Mouse (Mus musculus): Measurements from ENCODE around the gene Phc2. TPM values are rescaled to one million over a fixed set of nuclear protein-coding genes. Genes with fewer than 3 reads are reported as not detected.
A peak's percentile ranks its signal among the peaks of the same experiment; 100 is the strongest.
"Not testable (repeated sequence)": the region's sequence is repeated elsewhere in the genome, so short reads cannot be mapped to it uniquely, and the experiment has no call there.

Gene Phc2
- polyA plus RNA-seq, 1 experiment from 2014 or later, result 55.1 TPM

- H3K9me3 ChIP-seq (ENCODE audit: control insufficient read depth, low read length), result no peaks in the 10 kb centered on the region
- WGBS, result 9% methylated on average over 12 of the region's 12 CpGs
- H3K27ac ChIP-seq (replicated peaks; ENCODE audit: low read depth, low read length), result peak overlapping the region; percentile 61
- H3K9ac ChIP-seq (ENCODE audit: low read depth, low read length), result peak overlapping the region; percentile 75
- H3K27me3 ChIP-seq (replicated peaks; ENCODE audit: control insufficient read depth, insufficient read depth, low read length), result 0 out of 2 replicates have a peak, but pooled peaks cover 3% of the 10 kb centered on the region
- 0 out of 2 replicates have a peak, but pooled peaks cover 8% of the 10 kb centered on the region for H3K4me1 ChIP-seq (ENCODE audit: control insufficient read depth, insufficient read depth, low read length)
- DNase-seq (ENCODE audit: low spot score) (no peak), ATAC-seq (ENCODE audit: low read depth) (no peak)
- H3K4me3 ChIP-seq (ENCODE audit: low read depth, low read length), result peak overlapping the region; percentile 71
- no peaks in the 10 kb centered on the region for H3K36me3 ChIP-seq (ENCODE audit: control insufficient read depth, insufficient read depth, low read length)
- H3K4me2 ChIP-seq (ENCODE audit: low read depth, low read length), result peak overlapping the region; percentile 88
These were observed 944 bp downstream of the Phc2 start for GRCm38 (mm10) chr4:128655446-128655845.

- Histone ChIP-seq H3K9ac (ENCODE audit: low read depth, low read length) (no peak overlapping the region), H3K4me3 (ENCODE audit: low read depth, low read length) (no peak overlapping the region), H3K4me1 (ENCODE audit: control insufficient read depth, insufficient read depth, low read length) (peaks cover 14% of the 10 kb centered on the region; the same call in 1 of the 2 replicates), H3K36me3 (ENCODE audit: control insufficient read depth, insufficient read depth, low read length) (no peaks in the 10 kb centered on the region), H3K9me3 (ENCODE audit: control insufficient read depth, low read length) (no peaks in the 10 kb centered on the region), H3K4me2 (ENCODE audit: low read depth, low read length) (no peak overlapping the region), H3K27me3 (replicated peaks; ENCODE audit: control insufficient read depth, insufficient read depth, low read length) (0 out of 2 replicates have a peak, but pooled peaks cover 3% of the 10 kb centered on the region), H3K27ac (replicated peaks; ENCODE audit: low read depth, low read length) (no peak overlapping the region)
- no peak for DNase-seq (ENCODE audit: low spot score)
- 86% methylated on average over 8 of the region's 8 CpGs for WGBS
- ATAC-seq (ENCODE audit: low read depth), result no peak
These were observed 5.7 kb downstream of the Phc2 start for GRCm38 (mm10) chr4:128660196-128660595.

- no peaks in the 10 kb centered on the region for H3K36me3 ChIP-seq (ENCODE audit: control insufficient read depth, insufficient read depth, low read length)
- DNase-seq (ENCODE audit: low spot score), result no peak
- H3K9me3 ChIP-seq (ENCODE audit: control insufficient read depth, low read length), result no peaks in the 10 kb centered on the region
- H3K4me2 ChIP-seq (ENCODE audit: low read depth, low read length), result no peak overlapping the region
- H3K9ac ChIP-seq (ENCODE audit: low read depth, low read length), result no peak overlapping the region
- H3K27me3 ChIP-seq (replicated peaks; ENCODE audit: control insufficient read depth, insufficient read depth, low read length), result 0 out of 2 replicates have a peak, but pooled peaks cover 3% of the 10 kb centered on the region
- 74% methylated on average over 8 of the region's 8 CpGs for WGBS
- ATAC-seq (ENCODE audit: low read depth), result no peak
- H3K4me3 ChIP-seq (ENCODE audit: low read depth, low read length), result no peak overlapping the region
- H3K4me1 ChIP-seq (ENCODE audit: control insufficient read depth, insufficient read depth, low read length), result peaks cover 9% of the 10 kb centered on the region; the same call in 1 of the 2 replicates
- no peak overlapping the region for H3K27ac ChIP-seq (replicated peaks; ENCODE audit: low read depth, low read length)
These were observed 6.6 kb downstream of the Phc2 start for GRCm38 (mm10) chr4:128661063-128661462.

GRCm38 (mm10) chr4:128664002-128664401 is 9.5 kb downstream of the Phc2 start:
- WGBS, result 70% methylated on average over 3 of the region's 3 CpGs
- Histone ChIP-seq H3K27ac (replicated peaks; ENCODE audit: low read depth, low read length) (no peak overlapping the region), H3K4me1 (ENCODE audit: control insufficient read depth, insufficient read depth, low read length) (peaks cover 12% of the 10 kb centered on the region), H3K9me3 (ENCODE audit: control insufficient read depth, low read length) (no peaks in the 10 kb centered on the region), H3K9ac (ENCODE audit: low read depth, low read length) (no peak overlapping the region), H3K4me3 (ENCODE audit: low read depth, low read length) (no peak overlapping the region), H3K36me3 (ENCODE audit: control insufficient read depth, insufficient read depth, low read length) (no peaks in the 10 kb centered on the region), H3K4me2 (ENCODE audit: low read depth, low read length) (no peak overlapping the region), H3K27me3 (replicated peaks; ENCODE audit: control insufficient read depth, insufficient read depth, low read length) (no peaks in the 10 kb centered on the region)
- ATAC-seq (ENCODE audit: low read depth) (no peak), DNase-seq (ENCODE audit: low spot score) (no peak)

- not testable (repeated sequence) for H3K9ac ChIP-seq (ENCODE audit: low read depth, low read length); DNase-seq (ENCODE audit: low spot score); H3K9me3 ChIP-seq (ENCODE audit: control insufficient read depth, low read length); H3K36me3 ChIP-seq (ENCODE audit: control insufficient read depth, insufficient read depth, low read length); H3K4me3 ChIP-seq (ENCODE audit: low read depth, low read length); H3K4me2 ChIP-seq (ENCODE audit: low read depth, low read length); H3K27me3 ChIP-seq (replicated peaks; ENCODE audit: control insufficient read depth, insufficient read depth, low read length); ATAC-seq (ENCODE audit: low read depth); H3K27ac ChIP-seq (replicated peaks; ENCODE audit: low read depth, low read length)
- 68% methylated on average over 7 of the region's 7 CpGs for WGBS
- peaks cover 18% of the 10 kb centered on the region for H3K4me1 ChIP-seq (ENCODE audit: control insufficient read depth, insufficient read depth, low read length)
These were observed 11.9 kb downstream of the Phc2 start for GRCm38 (mm10) chr4:128666362-128666761.

- not testable (repeated sequence) for H3K36me3 ChIP-seq (ENCODE audit: control insufficient read depth, insufficient read depth, low read length); H3K4me2 ChIP-seq (ENCODE audit: low read depth, low read length); H3K4me3 ChIP-seq (ENCODE audit: low read depth, low read length); H3K9me3 ChIP-seq (ENCODE audit: control insufficient read depth, low read length); ATAC-seq (ENCODE audit: low read depth); DNase-seq (ENCODE audit: low spot score); H3K27ac ChIP-seq (replicated peaks; ENCODE audit: low read depth, low read length); H3K9ac ChIP-seq (ENCODE audit: low read depth, low read length); H3K27me3 ChIP-seq (replicated peaks; ENCODE audit: control insufficient read depth, insufficient read depth, low read length)
- WGBS, result 47% methylated on average over 4 of the region's 4 CpGs
- peaks cover 13% of the 10 kb centered on the region for H3K4me1 ChIP-seq (ENCODE audit: control insufficient read depth, insufficient read depth, low read length)
These were observed 12.7 kb downstream of the Phc2 start for GRCm38 (mm10) chr4:128667195-128667594.

GRCm38 (mm10) chr4:128669229-128669628 is 14.7 kb downstream of the Phc2 start:
- H3K9me3 ChIP-seq (ENCODE audit: control insufficient read depth, low read length), result no peaks in the 10 kb centered on the region
- 82% methylated on average over 6 of the region's 6 CpGs for WGBS
- H3K4me1 ChIP-seq (ENCODE audit: control insufficient read depth, insufficient read depth, low read length), result peaks cover 13% of the 10 kb centered on the region

GRCm38 (mm10) chr4:128670566-128671191 is 16.2 kb downstream of the Phc2 start:
- ATAC-seq (ENCODE audit: low read depth) (peak; percentile 83), DNase-seq (ENCODE audit: low spot score) (peak; percentile 80)
- Histone ChIP-seq H3K4me3 (ENCODE audit: low read depth, low read length) (no peak overlapping the region), H3K4me1 (ENCODE audit: control insufficient read depth, insufficient read depth, low read length) (peaks cover 13% of the 10 kb centered on the region), H3K9me3 (ENCODE audit: control insufficient read depth, low read length) (no peaks in the 10 kb centered on the region), H3K27me3 (replicated peaks; ENCODE audit: control insufficient read depth, insufficient read depth, low read length) (no peaks in the 10 kb centered on the region), H3K27ac (replicated peaks; ENCODE audit: low read depth, low read length) (peak overlapping the region; percentile 73), H3K36me3 (ENCODE audit: control insufficient read depth, insufficient read depth, low read length) (no peaks in the 10 kb centered on the region), H3K9ac (ENCODE audit: low read depth, low read length) (no peak overlapping the region), H3K4me2 (ENCODE audit: low read depth, low read length) (peak overlapping the region; percentile 23)
- 18% methylated on average over 11 of the region's 11 CpGs for WGBS

More at GRCm38 (mm10) chr4:128669229-128669628, 14.7 kb downstream of the Phc2 start:
- DNase-seq (ENCODE audit: low spot score) (no peak), ATAC-seq (ENCODE audit: low read depth) (no peak)
- Histone ChIP-seq H3K4me2 (ENCODE audit: low read depth, low read length) (no peak overlapping the region), H3K36me3 (ENCODE audit: control insufficient read depth, insufficient read depth, low read length) (no peaks in the 10 kb centered on the region), H3K27me3 (replicated peaks; ENCODE audit: control insufficient read depth, insufficient read depth, low read length) (no peaks in the 10 kb centered on the region), H3K27ac (replicated peaks; ENCODE audit: low read depth, low read length) (no peak overlapping the region), H3K4me3 (ENCODE audit: low read depth, low read length) (no peak overlapping the region), H3K9ac (ENCODE audit: low read depth, low read length) (no peak overlapping the region)

GRCm38 (mm10) chr4:128672494-128672893 is 18.0 kb downstream of the Phc2 start:
- DNase-seq (ENCODE audit: low spot score), result no peak
- Histone ChIP-seq H3K27me3 (replicated peaks; ENCODE audit: control insufficient read depth, insufficient read depth, low read length) (no peaks in the 10 kb centered on the region), H3K9me3 (ENCODE audit: control insufficient read depth, low read length) (no peaks in the 10 kb centered on the region), H3K27ac (replicated peaks; ENCODE audit: low read depth, low read length) (no peak overlapping the region), H3K9ac (ENCODE audit: low read depth, low read length) (no peak overlapping the region), H3K36me3 (ENCODE audit: control insufficient read depth, insufficient read depth, low read length) (no peaks in the 10 kb centered on the region), H3K4me2 (ENCODE audit: low read depth, low read length) (no peak overlapping the region), H3K4me3 (ENCODE audit: low read depth, low read length) (no peak overlapping the region), H3K4me1 (ENCODE audit: control insufficient read depth, insufficient read depth, low read length) (peaks cover 10% of the 10 kb centered on the region)
- ATAC-seq (ENCODE audit: low read depth), result no peak
- whole genome bisulfite sequencing, result 88% methylated on average over 4 of the region's 4 CpGs
